Mouse (Mus musculus) cerebellum, adult 2 months (tissue): ENCODE measurements around the gene Padi4.

Experiments used
- CTCF ChIP-seq: fragments of 200-500 bp; IDR thresholded peaks from 2 replicates; pipeline ENCODE4 v1.5.1; 2011; ENCODE audit warnings: low read depth, mild to moderate bottlenecking, control low read depth, low read length, moderate library complexity, borderline replicate concordance; ENCODE audit not compliant: insufficient read depth
- POLR2A ChIP-seq: fragments of 200-500 bp; IDR thresholded peaks from 2 replicates; pipeline ENCODE4 v1.6.1; 2011; ENCODE audit warnings: low read length, control low read depth, borderline replicate concordance; ENCODE audit not compliant: insufficient read depth

GRCm38 (mm10) chr4:140794678-140795077 is 20.6 kb upstream of the Padi4 start:
- TF ChIP-seq CTCF (no peak), POLR2A (no peak)
